Mouse (Mus musculus) layer of hippocampus, postnatal 14 days (tissue): ENCODE results near the gene Haspin. TPM values are rescaled to one million over a fixed set of nuclear protein-coding genes. Genes with fewer than 3 reads are reported as not detected.

ENCODE experiments used
- DNase-seq, 2 experiments: peaks; one replicate each; pipeline ENCODE4 v3.0.0; 2021 to 2022; ENCODE audit warnings: low spot score in 2 of 2, mixed read lengths in 1 of 2
- total RNA-seq, 2 experiments: library from RNA; stranded (reverse); gene quantifications; 2 replicates each; pipeline ENCODE4 v1.2.3; 2021

The Haspin gene
- total RNA-seq, 2 experiments from 2014 or later, result 0.31 to 0.74 TPM

DNA sequence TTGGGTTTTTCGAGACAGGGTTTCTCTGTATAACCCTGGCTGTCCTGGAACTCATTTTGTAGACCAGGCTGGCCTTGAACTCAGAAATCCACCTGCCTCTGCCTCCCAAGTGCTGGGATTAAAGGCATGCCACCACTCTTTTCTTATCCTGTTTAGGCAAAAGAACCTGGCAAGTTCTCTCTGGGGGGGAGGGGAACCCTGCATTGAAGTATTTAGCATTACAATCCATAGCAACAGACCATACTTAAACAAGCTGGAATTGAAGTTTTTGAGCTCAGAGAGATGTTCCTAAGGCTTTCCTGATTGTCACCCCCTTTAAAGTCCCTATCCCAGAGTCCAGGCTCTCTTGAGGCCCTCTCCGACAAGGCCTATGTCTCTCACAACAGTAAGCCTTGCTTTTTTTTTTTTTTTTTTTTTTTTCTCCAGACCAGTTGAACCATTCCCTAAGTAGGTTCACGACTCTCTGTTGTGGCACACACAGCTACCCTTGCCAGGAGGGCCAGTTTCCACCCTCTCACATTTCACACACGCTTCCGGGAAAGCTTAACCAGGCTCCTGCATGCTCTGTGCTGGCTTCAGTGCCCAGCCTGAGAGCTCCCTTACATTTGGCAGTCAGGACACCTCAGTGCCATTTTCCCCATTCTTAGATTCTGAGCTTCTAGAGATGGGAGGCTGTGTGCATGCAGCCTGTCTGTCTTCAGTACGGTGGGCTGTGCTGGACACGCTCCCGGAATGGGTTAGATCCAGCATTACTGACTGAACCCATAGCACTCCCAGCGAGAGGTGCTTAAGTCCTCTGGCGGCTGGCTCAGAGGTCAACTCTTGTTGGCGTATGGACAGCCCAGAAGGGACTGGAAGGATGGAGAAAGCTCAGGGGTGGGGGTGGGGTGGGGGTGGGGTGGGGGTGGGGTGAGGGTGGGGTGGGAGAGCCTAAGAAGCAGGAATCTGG is 8.2 kb upstream of the Haspin start:
- DNase-seq, result no peak

DNA sequence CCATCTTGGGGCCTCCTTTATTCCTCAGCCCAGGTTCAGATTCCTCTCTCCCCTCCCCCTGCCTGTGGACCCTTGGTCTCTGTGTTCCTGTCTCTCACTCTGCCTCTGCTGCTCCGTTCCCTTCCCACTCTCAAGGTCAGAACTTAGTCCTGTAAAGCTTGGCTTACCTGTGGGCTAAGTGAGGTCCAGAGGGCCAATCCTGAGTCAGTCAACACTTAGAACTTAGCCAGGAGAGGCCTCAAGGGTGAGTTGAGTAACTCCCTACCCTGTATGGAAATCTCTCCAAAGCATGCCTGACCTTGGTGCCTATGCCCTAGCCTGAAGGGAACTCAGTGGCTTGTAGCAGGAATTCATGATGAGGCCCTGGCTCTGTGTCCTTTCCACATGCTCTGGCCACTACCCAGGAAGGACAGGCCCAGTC is 6.2 kb upstream of the Haspin start:
- no peak for DNase-seq

DNA sequence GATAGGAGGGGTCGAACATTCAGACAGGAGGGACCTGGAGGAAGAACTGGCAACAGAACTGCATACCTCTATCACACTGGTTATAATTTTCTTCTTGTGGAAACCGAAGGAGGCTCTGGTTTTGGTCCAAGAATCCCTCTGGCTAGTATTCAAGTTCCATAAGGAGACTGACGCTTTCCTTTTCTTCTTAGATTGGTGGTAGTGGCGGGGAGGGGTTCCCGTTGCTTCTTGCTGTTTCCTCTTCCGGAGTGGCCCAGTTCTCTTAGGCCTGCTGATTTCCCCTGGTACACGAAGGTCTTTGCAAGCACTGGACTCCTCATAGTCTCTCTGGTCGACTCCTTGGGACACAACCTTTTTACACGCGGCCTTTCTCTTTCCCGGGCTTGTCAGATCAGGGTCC is 978 bp downstream of the Haspin start:
- no peak for DNase-seq

DNA sequence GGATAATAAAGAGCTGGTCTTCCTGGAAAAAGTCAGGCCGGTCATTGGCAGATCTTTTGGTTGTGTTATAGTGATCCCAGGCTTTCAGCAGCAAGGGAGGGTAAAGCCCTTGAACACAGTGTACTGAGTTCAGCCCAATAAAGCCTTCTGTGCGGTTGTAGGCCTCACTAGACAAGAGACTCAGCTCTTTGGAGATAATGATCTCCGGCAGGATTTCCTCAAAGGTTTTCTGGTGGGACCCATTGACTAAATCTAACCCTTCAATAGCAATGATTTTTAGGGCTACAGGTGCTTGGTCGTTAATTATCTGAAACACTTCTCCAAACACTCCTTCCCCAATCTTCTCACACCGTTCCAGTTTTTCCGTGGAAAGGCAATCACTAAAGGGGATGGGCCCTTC is 1.5 kb downstream of the Haspin start:
- DNase-seq, result no peak

DNA sequence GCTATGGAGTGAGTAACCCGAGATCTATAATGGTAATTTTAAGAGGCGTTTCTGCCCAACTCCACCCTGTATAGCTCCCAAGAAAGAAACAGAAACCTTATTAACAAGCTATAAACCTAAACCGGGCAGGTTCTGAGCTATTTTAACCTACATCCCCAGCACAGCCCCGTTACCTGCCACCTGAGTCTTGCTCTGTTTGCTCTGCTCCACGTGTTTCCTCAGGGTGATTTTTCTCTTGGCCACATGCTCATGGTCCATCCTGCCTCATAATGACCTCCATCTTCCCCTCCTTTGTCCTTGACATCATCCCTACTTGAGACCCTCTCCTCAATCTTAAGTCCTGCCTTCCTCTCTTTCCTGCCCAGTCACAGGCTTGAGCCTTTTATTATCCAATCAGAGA is 3.9 kb downstream of the Haspin start:
- no peak for DNase-seq

DNA sequence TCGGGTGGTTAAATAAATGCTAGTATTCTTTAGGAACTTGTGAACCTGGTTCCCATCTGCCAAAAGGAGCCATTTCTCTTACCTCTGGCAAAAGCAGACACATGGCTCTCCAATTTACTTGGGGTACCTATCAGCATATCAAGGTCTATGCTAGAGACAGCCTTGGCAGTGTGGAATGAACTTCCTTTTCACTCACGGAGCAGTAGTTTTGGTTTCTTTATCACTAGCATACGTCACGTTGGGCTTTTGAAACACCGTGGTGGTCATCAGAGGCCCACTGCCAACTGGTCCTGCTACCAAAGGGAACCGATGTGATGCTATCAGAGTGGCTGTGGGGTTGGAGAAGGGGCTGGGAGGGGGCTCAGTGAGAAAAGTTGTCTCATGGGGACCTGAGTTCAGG is 5.1 kb downstream of the Haspin start:
- DNase-seq, result no peak

DNA sequence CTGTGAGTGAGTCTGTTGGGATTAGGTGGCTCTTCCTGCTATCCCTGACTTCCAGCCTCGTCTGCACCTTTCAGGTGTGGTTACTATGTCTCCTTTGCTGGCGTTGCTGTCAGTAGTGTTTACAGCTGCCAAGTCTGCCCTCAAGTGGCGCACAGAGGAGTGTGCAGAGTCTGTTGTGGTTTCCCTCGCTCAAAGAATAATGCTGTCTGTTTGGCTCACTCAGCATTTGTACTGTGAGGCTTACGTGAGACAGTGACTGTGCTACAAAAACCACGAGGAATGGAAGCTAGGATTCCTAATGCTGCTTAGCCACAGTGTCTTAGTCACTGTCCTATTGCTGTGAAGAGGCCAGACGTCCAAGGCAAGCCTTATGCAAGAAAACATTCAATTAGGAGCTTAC is 7.1 kb downstream of the Haspin start:
- DNase-seq, result no peak

DNA sequence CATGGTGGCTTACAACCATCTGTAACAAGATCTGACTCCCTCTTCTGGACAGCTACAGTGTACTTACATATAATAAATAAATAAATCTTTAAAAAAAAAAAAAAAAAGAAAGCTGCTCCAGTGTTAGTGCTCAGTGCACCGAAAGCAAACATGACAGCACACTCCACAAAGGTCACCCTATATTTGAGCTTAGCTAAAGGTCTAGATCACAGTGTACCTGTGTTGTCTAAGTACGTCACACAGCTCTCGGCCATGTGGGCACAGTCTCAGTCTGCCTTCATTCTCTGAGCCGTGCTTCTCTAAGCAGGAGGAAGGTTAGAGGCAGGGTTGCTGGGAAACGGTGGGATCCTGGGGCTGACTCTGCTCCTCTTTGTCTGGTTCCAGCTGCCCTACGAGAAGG is 11.6 kb downstream of the Haspin start:
- no peak for DNase-seq

DNA sequence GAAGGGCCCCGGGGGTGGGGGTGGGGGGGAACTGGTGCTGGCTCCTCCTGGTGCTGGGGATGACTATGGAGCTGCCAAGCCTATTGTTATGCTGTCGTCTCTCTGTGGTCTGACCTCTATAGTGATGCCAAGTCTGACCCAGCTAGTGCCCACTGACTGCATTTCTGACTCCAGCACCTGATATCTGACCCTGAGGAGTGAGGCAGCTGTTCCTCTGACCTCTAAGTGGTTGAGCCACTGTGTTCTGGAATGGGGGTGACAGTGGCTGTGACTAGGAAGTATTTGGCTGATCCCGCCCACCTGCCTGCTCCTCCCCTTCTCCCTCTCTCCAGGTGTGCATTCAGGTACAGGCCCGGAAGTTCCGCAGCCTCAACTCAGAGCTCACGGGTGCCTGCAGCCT is 26.7 kb downstream of the Haspin start:
- DNase-seq, result no peak

DNA sequence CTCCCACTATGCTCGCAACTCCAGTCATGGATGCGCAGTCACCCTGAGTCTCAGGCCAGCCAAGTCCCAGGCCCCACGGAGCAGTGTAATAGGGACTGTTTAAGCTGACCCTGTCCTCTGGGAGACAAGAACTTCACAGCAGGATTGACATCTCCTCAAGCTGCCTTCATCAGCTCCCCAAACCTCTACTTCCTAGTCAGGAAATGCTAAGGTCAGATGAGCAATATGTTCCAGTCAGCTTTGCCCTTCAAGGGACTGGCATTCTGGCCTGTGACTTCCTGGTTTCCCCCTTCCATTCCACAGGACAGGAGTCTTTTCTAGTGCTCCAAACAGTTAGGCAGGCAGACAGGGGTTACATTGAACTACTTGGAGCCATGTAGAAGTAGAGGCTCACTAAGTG is 28.2 kb downstream of the Haspin start:
- no peak for DNase-seq

DNA sequence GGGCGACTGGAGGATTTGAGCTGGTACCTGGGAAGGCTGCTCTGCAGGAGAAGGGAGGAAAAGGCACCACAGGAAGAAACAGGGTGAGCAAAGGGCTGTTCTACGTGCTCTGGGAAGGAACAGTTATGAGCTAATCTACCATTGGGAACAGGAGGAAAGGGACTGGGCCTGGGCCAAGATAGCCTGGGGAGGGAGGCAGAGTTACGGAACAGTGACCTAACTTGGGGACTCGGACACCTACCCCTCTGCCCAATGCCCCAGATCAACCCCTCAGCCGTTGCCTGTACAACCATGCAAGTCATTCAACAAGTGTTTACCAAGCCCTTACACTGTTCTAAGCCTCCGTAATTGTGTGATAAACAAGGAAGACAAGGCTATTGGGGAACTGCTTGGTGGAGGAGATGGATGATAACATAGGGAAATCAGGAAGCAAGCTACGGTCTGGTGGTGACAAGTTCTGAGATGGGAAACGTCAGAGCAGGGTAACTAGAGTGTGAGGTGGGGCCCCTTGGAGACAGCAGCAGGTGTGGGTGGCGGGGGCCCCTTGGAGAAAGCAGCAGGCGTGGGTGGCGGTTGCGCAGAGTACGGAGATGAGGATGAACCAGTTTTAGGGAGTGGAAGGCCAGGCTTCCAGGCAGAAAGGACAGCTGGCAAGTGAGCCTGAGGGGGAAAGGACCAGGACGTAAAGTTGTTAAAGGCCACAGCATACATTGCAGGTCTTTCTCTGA is 29.0 kb downstream of the Haspin start:
- DNase-seq, result no peak

DNA sequence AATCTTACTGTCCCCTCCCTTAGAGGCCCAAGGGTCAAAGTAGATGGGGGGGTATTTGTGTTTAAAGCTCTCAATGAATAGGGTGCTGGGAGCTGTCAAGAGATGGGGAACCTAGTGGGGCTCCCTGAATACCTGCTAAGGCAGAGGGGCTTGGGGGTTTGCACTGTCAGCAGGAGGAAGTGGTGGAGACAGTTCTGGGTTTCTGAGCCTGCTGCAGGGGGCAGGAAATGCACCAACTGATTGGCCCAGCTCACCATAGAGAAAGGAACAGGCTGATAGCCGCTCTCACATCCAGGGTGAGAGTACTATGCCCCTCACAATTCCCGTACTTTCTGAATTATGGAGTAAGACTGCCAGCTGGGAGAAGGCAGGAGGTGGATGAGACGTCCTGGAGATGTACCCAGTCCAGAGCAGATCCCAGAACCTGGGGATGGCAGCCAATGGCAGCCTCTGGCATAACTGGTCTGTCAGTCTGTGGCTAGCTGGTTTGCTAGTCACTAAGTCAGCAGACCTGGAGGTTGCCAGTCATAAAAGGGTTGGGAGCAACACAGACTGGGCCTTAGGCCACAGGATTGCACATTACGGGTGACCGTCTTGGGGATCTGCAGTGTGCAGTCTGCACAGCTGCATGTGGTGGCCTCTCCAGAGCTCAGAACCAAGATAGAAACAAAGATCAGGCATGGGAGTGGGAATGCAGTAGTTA is 29.7 kb downstream of the Haspin start:
- no peak for DNase-seq

DNA sequence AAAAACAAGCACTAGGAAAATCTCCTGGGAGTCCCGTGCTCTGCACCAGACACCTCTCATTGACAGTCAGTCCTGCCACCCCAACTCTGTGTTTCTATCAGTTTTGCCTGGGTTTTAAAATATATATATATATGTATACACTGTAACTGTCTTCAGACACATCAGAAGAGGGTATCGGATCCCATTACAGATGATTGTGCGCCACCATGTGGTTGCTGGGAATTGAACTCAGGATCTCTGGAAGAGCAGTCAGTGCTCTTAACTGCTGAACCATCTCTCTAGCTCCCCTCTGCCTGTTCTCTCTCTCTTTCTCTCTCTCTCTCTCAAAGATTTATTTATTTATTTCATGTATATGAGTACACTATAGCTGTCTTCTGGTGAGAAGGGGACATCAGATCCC is 30.7 kb downstream of the Haspin start:
- DNase-seq, result peak; percentile 42 to 74

DNA sequence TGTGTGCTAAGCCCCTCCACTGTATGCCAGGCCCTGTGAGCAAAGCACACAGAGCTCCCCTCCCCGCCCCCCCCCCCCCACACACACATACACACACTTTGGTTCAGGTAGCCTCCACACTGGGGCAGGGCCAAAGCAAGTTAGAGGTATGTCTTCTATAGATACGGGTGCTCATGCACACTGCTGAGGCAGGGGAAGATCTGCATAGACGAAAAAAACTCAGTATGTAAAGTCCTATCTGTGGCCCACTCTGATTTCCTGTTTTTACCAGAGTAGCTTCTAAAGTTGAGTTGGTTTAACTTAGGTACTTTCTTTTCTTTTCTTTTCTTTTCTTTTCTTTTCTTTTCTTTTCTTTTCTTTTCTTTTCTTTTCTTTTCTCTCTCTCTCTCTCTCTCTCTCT is 32.8 kb downstream of the Haspin start:
- DNase-seq, result no peak

DNA sequence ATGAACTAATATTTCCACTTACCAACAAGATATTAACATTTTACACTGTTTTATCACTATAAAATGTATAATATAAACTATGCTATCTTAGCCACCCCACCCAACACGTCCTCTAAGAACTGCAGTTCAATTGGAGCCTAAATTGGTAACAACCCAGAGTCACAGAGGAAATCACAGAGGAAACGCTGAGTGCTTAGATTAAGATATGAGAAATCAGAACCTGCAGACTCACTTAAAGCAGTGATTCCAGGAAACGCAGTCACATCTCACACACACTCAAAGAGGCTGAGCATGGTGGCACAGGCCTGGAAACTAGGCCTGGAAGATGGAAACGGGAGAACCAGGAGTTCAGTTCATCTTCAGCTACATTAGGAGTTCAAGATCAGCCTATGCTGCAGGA is 36.8 kb downstream of the Haspin start:
- no peak for DNase-seq

DNA sequence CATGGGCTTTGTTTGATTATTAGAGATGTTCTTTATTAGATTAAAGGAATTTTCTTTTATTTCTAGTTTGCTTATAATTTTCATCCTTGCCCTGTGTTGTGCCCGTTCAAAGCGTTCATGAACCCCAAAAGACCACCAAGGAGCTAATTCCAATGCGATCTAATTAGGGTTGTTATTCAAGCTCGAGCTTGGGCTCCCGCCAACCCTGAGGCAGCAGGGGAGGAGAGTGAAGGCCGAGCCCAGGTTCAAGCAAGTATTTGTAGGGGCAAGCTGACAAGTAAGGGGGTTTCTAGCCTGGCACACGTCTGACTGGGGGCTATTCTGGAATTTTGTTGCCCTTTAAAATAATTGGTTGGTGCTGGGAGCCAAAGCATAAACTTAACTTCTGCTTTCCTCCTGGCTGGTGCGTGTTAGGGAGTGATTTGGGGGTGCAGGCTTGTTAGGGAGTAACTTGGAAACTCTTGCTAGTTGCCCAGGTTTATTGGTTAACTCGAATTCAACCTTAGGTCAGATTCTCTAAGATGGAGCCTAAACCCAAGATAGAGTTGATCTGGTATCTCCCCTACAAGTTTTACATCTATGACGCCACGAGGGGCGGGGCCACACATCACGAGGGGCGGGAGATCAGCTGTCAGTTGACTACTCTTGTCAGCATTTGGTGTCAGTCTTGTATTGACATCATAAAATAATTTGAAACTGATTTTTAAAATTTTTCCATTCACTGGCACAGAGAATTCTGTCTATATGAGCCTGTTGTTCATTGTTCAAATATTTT is 37.9 kb downstream of the Haspin start:
- no peak for DNase-seq

DNA sequence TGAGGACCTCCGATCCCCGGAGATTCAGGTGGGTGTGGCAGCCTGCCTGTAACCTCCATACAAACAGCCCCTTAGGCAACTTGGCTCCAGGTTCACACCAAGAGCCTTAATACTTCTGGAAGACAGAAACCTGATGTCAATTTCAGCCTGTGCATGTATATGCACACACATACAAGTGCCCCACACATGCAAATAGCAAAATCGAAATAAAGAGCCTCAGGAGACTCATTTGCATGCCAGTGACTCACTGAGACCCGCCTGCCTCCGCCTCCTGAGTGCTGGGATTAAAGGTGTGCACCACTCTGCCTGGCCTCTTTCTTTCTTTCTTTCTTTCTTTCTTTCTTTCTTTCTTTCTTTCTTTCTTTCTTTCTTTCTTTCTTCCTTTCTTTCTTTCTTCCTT is 39.2 kb downstream of the Haspin start:
- no peak for DNase-seq

DNA sequence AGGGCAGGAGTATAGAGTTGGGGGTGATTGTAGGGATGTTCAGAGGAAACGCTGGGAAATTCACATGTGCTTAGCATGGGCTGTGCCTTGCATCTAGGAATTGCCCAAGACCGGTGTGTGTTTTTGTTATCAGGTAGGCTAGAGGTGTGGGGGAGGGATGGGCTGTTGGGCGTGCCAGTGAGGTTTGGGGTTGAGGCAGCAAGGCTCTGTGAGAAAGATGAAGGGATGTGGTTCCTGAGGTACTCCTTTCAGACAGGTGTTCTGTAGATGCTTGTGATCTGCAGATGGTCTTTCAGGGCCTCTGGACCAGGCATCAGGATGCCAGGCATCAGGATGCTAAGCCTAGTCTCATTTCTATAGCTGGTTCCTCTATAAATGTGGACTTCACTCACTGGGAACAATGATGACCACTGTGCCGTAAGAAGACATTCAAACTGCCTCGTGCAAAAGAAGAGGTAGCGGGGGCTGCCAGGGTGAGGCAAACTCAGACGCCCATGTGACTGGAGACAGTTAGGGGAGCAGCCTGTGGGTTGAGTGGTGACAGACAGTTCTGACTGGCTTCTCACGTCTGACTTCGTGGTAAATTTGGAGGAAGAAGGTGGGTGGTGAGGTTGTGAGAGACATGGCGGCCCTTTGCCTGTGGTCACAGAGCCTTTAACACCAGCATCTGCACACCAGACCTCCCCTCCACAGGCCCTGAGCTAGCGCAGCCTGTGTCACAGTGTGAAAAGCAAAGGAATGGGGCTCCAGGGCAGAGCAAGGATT is 43.7 kb downstream of the Haspin start:
- no peak for DNase-seq

DNA sequence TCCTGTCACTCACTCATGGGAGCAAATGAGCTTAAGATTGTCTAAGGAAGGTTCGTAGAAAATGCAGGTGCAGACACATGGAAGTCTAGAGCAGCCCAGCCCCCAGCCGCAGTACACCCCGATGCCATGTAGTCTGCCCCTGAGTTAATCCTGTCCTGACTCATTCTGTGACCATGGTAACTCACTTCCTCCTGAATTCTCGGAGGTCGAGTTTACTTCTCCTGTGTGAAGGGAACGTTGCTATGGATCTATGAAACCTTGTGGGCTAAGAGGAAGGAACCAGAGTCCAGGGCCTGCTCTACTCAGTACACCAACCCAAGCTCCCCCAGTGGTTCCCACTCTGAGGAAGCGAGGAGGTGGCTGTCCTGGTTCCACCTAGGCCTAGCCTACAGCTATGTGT is 45.2 kb downstream of the Haspin start:
- DNase-seq, result no peak

DNA sequence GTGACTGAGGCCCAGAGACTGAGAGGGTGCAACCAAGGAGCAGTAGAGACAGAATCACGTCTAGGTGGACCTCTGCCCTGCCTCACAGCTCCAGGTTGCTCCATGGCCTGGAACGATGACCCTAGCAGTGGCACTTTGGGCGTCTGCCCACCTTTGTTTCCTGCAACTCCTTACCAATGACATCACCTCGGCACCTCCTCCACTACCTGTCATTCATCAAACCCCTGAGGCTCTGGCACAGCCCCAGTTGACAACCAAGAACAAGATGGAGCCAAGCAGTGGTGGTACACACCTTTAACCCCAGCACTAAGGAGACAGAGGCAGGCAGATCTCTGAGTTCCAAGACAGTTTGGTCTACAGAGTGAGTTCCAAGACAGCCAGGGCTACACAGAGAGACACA is 46.0 kb downstream of the Haspin start:
- no peak for DNase-seq
